Mouse (Mus musculus): ENCODE results near the gene Ankrd13b.

DNA sequence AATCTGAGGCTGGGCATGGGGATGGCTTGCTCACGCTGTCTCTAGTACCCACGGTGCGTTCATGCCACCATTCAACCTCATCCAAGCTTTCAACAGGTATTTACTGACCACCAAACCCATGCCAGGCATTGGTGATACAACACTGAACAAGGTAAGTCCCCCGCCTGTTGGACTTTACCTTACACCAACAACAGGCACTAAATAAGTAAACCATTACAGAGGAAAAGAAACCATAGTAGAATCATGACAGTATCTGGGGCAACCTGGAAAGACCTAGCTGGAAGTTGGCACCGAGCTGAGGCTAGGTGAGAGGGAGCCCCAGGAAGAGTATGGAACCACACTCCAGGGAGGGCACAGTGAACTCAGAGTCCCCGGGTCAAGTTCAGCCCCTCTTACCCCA, 12.6 kb downstream of the Ankrd13b start:
- no peak for TF ChIP-seq CTCF (IDR thresholded peaks at IDR 0.05; ENCODE audit: low read depth, low read length)
- no peak for TF ChIP-seq POLR2A (IDR thresholded peaks at IDR 0.05; ENCODE audit: extremely low read depth, insufficient read depth, low read length)

Data from liver, adult 2 months (tissue).